Mouse (Mus musculus) telencephalon, adult 2 months (tissue): Measurements from ENCODE around the gene Bckdha.

Experiments
- DNase-seq: peaks from one replicate; pipeline ENCODE4 v3.0.0-alpha.2; 2011; ENCODE audit warnings: low read depth, low spot score

Gene Bckdha

GRCm38 (mm10) chr7:25614086-25614485, 44.7 kb downstream of the Bckdha start:
- DNase-seq, result no peak

GRCm38 (mm10) chr7:25611501-25611900, 47.3 kb downstream of the Bckdha start:
- DNase-seq, result no peak

- DNase-seq, result no peak
These were observed 48.7 kb downstream of the Bckdha start for GRCm38 (mm10) chr7:25610056-25610455.

GRCm38 (mm10) chr7:25607196-25607595, 51.6 kb downstream of the Bckdha start:
- DNase-seq, result no peak

GRCm38 (mm10) chr7:25606625-25607063, 52.1 kb downstream of the Bckdha start:
- no peak for DNase-seq

GRCm38 (mm10) chr7:25601346-25601745, 57.4 kb downstream of the Bckdha start:
- DNase-seq, result no peak

- DNase-seq, result no peak
These were observed 58.1 kb downstream of the Bckdha start for GRCm38 (mm10) chr7:25600666-25601065.

GRCm38 (mm10) chr7:25599663-25600062, 59.1 kb downstream of the Bckdha start:
- DNase-seq, result peak; percentile 12

GRCm38 (mm10) chr7:25593859-25594258, 64.9 kb downstream of the Bckdha start:
- DNase-seq, result no peak

- DNase-seq, result no peak
These were observed 67.6 kb downstream of the Bckdha start for GRCm38 (mm10) chr7:25591226-25591625.

GRCm38 (mm10) chr7:25585351-25586204, 73.2 kb downstream of the Bckdha start:
- no peak for DNase-seq

- no peak for DNase-seq
These were observed 74.1 kb downstream of the Bckdha start for GRCm38 (mm10) chr7:25584651-25585050.

GRCm38 (mm10) chr7:25582301-25582810, 76.4 kb downstream of the Bckdha start:
- no peak for DNase-seq
